Mouse (Mus musculus) forebrain, embryonic 14.5 days (tissue): ENCODE measurements around the gene Llph. TPM values are rescaled to one million over a fixed set of nuclear protein-coding genes. Genes with fewer than 3 reads are reported as not detected.
A peak's percentile ranks its signal among the peaks of the same experiment; 100 is the strongest.

Source experiments
- ATAC-seq: fragments of 200-750 bp; cut with Nextera tagmentation; 2 replicates; pipeline ENCODE4 v1.8.0; 2017; ENCODE audit warnings: mild to moderate bottlenecking, moderate library complexity
- DNase-seq: peaks from one replicate; pipeline ENCODE4 v3.0.0-alpha.2; 2015; ENCODE audit warnings: low spot score
- H3K27ac ChIP-seq: fragments of 300-500 bp; sonication (generic); 2 replicates; pipeline ENCODE4 v1.5.1; 2014; ENCODE audit warnings: low read depth, mild to moderate bottlenecking, control low read depth, low read length, moderate library complexity
- H3K27me3 ChIP-seq: fragments of 300-500 bp; sonication (generic); replicated peaks from 2 replicates; pipeline ENCODE4 v1.6.1; 2014; ENCODE audit warnings: low read length, control low read depth, mixed read lengths; ENCODE audit not compliant: control insufficient read depth, insufficient read depth
- H3K36me3 ChIP-seq: fragments of 300-500 bp; sonication (generic); 2 replicates; pipeline ENCODE4 v1.6.1; 2014; ENCODE audit warnings: low read length, control low read depth; ENCODE audit not compliant: control insufficient read depth, insufficient read depth
- H3K4me1 ChIP-seq: fragments of 300-500 bp; sonication (generic); 2 replicates; pipeline ENCODE4 v1.6.1; 2014; ENCODE audit warnings: antibody characterized with exemption, low read length, control low read depth; ENCODE audit not compliant: control insufficient read depth, insufficient read depth
- H3K4me2 ChIP-seq: fragments of 300-500 bp; sonication (generic); 2 replicates; pipeline ENCODE4 v1.6.1; 2014; ENCODE audit warnings: mild to moderate bottlenecking, control low read depth, low read length
- H3K4me3 ChIP-seq: fragments of 300-500 bp; sonication (generic); 2 replicates; pipeline ENCODE4 v1.5.1; 2014; ENCODE audit warnings: low read depth, low read length, control low read depth
- H3K9ac ChIP-seq: fragments of 300-500 bp; sonication (generic); 2 replicates; pipeline ENCODE4 v1.6.1; 2014; ENCODE audit warnings: mild to moderate bottlenecking, low read length, control low read depth, moderate library complexity
- H3K9me3 ChIP-seq: fragments of 300-500 bp; sonication (generic); replicated peaks from 2 replicates; pipeline ENCODE4 v1.6.1; 2016; ENCODE audit warnings: low read length, control low read depth, mixed read lengths; ENCODE audit not compliant: control insufficient read depth
- WGBS: fragments of 180-500 bp; shearing (Covaris S2); extraction: QIAGEN DNeasy Blood & Tissue Kit; methylation state at CpG from one replicate; pipeline ENCODE4 v1.1.7; 2014; 5-methylcytosine and 5-hydroxymethylcytosine counted together
- polyA plus RNA-seq: library from polyadenylated mRNA; unstranded; fragments of >200 nt; fragmentation: Nextera tagmentation; extraction: Ambion mirVana; gene quantifications from 2 replicates; pipeline ENCODE4 v1.2.1, GENCODE M21; 2014

Gene Llph
- polyA plus RNA-seq = 41.6 and 44.1 TPM in 2 replicates

- ATAC-seq = peak; percentile 97
Measured at GRCm38 (mm10) chr10:120226871-120227661, at the start of gene Llph. TSS of gene Llph (plus strand) at chr10:120227070.

GRCm38 (mm10) chr10:120182887-120183286 lies 44.0 kb upstream of the Llph start:
- WGBS = 98% methylated on average over 1 of the region's 1 CpGs
- H3K9me3 ChIP-seq = no peaks in the 10 kb centered on the region; the same call in 1 of the 2 replicates

More at GRCm38 (mm10) chr10:120226871-120227661, at the start of gene Llph:
- under 1% methylated on average over 57 of the region's 57 CpGs for WGBS
- no peak within 1 kb of the TSS for H3K27ac ChIP-seq
- peaks cover 31% of the 10 kb centered on the region for H3K36me3 ChIP-seq
- DNase-seq = peak; percentile 90
- H3K4me1 ChIP-seq = 0 out of 2 replicates have a peak, but pooled peaks cover 2% of the 10 kb centered on the region
- H3K4me2 ChIP-seq = peak within 1 kb of the TSS; percentile 73
- H3K9ac ChIP-seq = peak within 1 kb of the TSS; percentile 84
- H3K27me3 ChIP-seq = no peaks in the 10 kb centered on the region
- H3K4me3 ChIP-seq = peak within 1 kb of the TSS; percentile 98
- H3K9me3 ChIP-seq = no peaks in the 10 kb centered on the region

GRCm38 (mm10) chr10:120183342-120183741 lies 43.5 kb upstream of the Llph start:
- H3K9me3 ChIP-seq = no peaks in the 10 kb centered on the region; the same call in 1 of the 2 replicates
- no peak overlapping the region for H3K4me2 ChIP-seq
- DNase-seq = no peak
- no peaks in the 10 kb centered on the region for H3K4me1 ChIP-seq
- no peak overlapping the region for H3K27ac ChIP-seq
- WGBS = 93% methylated on average over 2 of the region's 2 CpGs
- no peaks in the 10 kb centered on the region for H3K36me3 ChIP-seq
- no peak overlapping the region for H3K4me3 ChIP-seq
- no peak for ATAC-seq
- no peak overlapping the region for H3K9ac ChIP-seq
- H3K27me3 ChIP-seq = no peaks in the 10 kb centered on the region

More at GRCm38 (mm10) chr10:120182887-120183286, 44.0 kb upstream of the Llph start:
- H3K4me2 ChIP-seq = no peak overlapping the region
- H3K4me1 ChIP-seq = no peaks in the 10 kb centered on the region
- ATAC-seq = no peak
- no peak overlapping the region for H3K9ac ChIP-seq
- H3K4me3 ChIP-seq = no peak overlapping the region
- no peak for DNase-seq
- no peak overlapping the region for H3K27ac ChIP-seq
- H3K27me3 ChIP-seq = no peaks in the 10 kb centered on the region
- H3K36me3 ChIP-seq = no peaks in the 10 kb centered on the region

GRCm38 (mm10) chr10:120188513-120188912 lies 38.4 kb upstream of the Llph start:
- Histone ChIP-seq H3K9me3 (no peaks in the 10 kb centered on the region; the same call in 1 of the 2 replicates), H3K27me3 (no peaks in the 10 kb centered on the region), H3K4me1 (no peaks in the 10 kb centered on the region), H3K4me2 (no peak overlapping the region), H3K36me3 (no peaks in the 10 kb centered on the region), H3K27ac (no peak overlapping the region), H3K4me3 (no peak overlapping the region), H3K9ac (no peak overlapping the region)
- no peak for DNase-seq
- 79% methylated on average over 2 of the region's 2 CpGs for WGBS
- ATAC-seq = no peak

GRCm38 (mm10) chr10:120189276-120189675 lies 37.6 kb upstream of the Llph start:
- Histone ChIP-seq H3K4me1 (no peaks in the 10 kb centered on the region), H3K27ac (no peak overlapping the region), H3K4me3 (no peak overlapping the region), H3K4me2 (no peak overlapping the region), H3K27me3 (no peaks in the 10 kb centered on the region), H3K9me3 (no peaks in the 10 kb centered on the region; the same call in 1 of the 2 replicates), H3K36me3 (no peaks in the 10 kb centered on the region), H3K9ac (no peak overlapping the region)
- 72% methylated on average over 11 of the region's 11 CpGs for WGBS
- no peak for DNase-seq
- ATAC-seq = no peak

- Histone ChIP-seq H3K27me3 (no peaks in the 10 kb centered on the region), H3K9me3 (no peaks in the 10 kb centered on the region; the same call in 1 of the 2 replicates), H3K27ac (no peak overlapping the region), H3K36me3 (no peaks in the 10 kb centered on the region), H3K4me1 (no peaks in the 10 kb centered on the region), H3K4me2 (no peak overlapping the region), H3K4me3 (no peak overlapping the region), H3K9ac (no peak overlapping the region)
- WGBS = 35% methylated on average over 6 of the region's 6 CpGs
- no peak for ATAC-seq
- DNase-seq = no peak
Measured at GRCm38 (mm10) chr10:120189782-120190181, 37.1 kb upstream of the Llph start.

GRCm38 (mm10) chr10:120191165-120191564 lies 35.7 kb upstream of the Llph start:
- Histone ChIP-seq H3K27me3 (no peaks in the 10 kb centered on the region), H3K9ac (no peak overlapping the region), H3K4me2 (no peak overlapping the region), H3K4me1 (no peaks in the 10 kb centered on the region), H3K4me3 (no peak overlapping the region), H3K9me3 (no peaks in the 10 kb centered on the region; the same call in 1 of the 2 replicates), H3K27ac (no peak overlapping the region), H3K36me3 (no peaks in the 10 kb centered on the region)
- DNase-seq (no peak), ATAC-seq (no peak)
- 83% methylated on average over 6 of the region's 6 CpGs for WGBS

- Histone ChIP-seq H3K36me3 (no peaks in the 10 kb centered on the region), H3K4me1 (no peaks in the 10 kb centered on the region), H3K9ac (no peak overlapping the region), H3K27ac (no peak overlapping the region), H3K27me3 (no peaks in the 10 kb centered on the region), H3K4me3 (no peak overlapping the region), H3K4me2 (no peak overlapping the region), H3K9me3 (no peaks in the 10 kb centered on the region)
- ATAC-seq (no peak), DNase-seq (no peak)
- WGBS = 93% methylated on average over 4 of the region's 4 CpGs
Measured at GRCm38 (mm10) chr10:120192278-120192677, 34.6 kb upstream of the Llph start.

GRCm38 (mm10) chr10:120193255-120193654 lies 33.6 kb upstream of the Llph start:
- DNase-seq (no peak), ATAC-seq (no peak)
- H3K27me3 ChIP-seq = no peaks in the 10 kb centered on the region
- H3K27ac ChIP-seq = no peak overlapping the region
- no peaks in the 10 kb centered on the region for H3K4me1 ChIP-seq
- H3K36me3 ChIP-seq = no peaks in the 10 kb centered on the region
- H3K9ac ChIP-seq = no peak overlapping the region
- H3K4me2 ChIP-seq = no peak overlapping the region
- H3K4me3 ChIP-seq = no peak overlapping the region
- WGBS = 95% methylated on average over 8 of the region's 8 CpGs
- H3K9me3 ChIP-seq = no peaks in the 10 kb centered on the region
